Mouse (Mus musculus): ENCODE measurements around the gene Tab1. TPM values are rescaled to one million over a fixed set of nuclear protein-coding genes. Genes with fewer than 3 reads are reported as not detected.

Gene Tab1
- polyA plus RNA-seq, 1 experiment: 50.0 TPM

DNA sequence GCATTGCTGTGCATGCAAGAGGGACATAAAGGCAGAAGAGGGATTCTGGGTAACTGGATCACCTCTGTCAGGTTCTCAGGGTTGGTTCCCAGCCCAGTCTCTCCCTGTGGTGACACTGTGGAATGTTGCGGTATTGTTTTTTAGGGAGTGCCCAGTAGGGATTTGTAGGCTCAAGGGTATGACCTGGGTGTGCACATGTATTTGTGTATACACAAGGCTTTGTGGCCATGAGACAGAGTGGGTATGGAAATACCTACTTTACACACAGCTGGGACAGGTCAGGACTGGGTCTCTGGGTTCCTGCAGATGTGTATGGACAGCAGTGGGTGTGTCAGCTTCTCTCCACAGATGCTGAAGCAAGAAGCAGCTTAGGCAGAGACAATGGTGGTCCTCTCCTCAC, 36.6 kb downstream of the Tab1 start:
- TF ChIP-seq POLR2A (IDR thresholded peaks at IDR 0.05; ENCODE audit: borderline replicate concordance, insufficient read depth, low read length): no peak
- no peak for TF ChIP-seq CTCF (IDR thresholded peaks at IDR 0.05; ENCODE audit: borderline replicate concordance, insufficient read depth, low read depth, low read length)
- 80% methylated on average over 1 of the region's 1 CpGs for WGBS

DNA sequence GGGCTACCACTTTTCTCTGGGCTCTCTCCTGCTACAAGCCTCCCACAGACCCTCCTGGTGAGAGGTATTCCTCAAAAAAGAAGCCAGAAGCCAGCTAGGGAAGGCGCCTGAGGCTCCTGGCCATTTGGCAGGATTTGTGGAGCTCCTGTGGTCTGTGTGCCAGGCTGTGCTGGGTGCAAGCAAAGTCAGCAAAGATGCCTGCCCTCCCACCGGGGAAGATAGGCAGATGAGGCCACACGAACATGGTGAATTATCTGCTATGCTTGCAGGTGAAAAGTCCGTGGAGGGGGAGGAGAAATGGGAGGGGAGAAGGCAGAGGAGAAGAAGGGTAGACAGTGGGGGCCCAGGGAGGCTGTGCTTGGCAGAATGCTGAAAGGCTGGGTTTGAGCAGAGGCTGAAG, 37.4 kb downstream of the Tab1 start:
- no peak for TF ChIP-seq POLR2A (IDR thresholded peaks at IDR 0.05; ENCODE audit: borderline replicate concordance, insufficient read depth, low read length)
- no peak overlapping the region for H3K4me3 ChIP-seq (replicated peaks; ENCODE audit: insufficient read depth, low read depth, low read length)
- WGBS: 12% methylated on average over 4 of the region's 4 CpGs
- peaks cover 41% of the 10 kb centered on the region for H3K4me1 ChIP-seq (ENCODE audit: control insufficient read depth, insufficient read depth, low read length)
- H3K27me3 ChIP-seq (ENCODE audit: control insufficient read depth, insufficient read depth, low read length): no peaks in the 10 kb centered on the region
- no peak overlapping the region for H3K27ac ChIP-seq (ENCODE audit: insufficient read depth, low read length)
- peak; percentile 65 to 72 for DNase-seq

More for the DNA sequence above, 36.6 kb downstream of the Tab1 start:
- no peak for DNase-seq
- Histone ChIP-seq H3K27me3 (ENCODE audit: control insufficient read depth, insufficient read depth, low read length) (no peaks in the 10 kb centered on the region), H3K4me1 (ENCODE audit: control insufficient read depth, insufficient read depth, low read length) (peaks cover 47% of the 10 kb centered on the region), H3K27ac (ENCODE audit: insufficient read depth, low read length) (no peak overlapping the region), H3K4me3 (replicated peaks; ENCODE audit: insufficient read depth, low read depth, low read length) (no peak overlapping the region)

DNA sequence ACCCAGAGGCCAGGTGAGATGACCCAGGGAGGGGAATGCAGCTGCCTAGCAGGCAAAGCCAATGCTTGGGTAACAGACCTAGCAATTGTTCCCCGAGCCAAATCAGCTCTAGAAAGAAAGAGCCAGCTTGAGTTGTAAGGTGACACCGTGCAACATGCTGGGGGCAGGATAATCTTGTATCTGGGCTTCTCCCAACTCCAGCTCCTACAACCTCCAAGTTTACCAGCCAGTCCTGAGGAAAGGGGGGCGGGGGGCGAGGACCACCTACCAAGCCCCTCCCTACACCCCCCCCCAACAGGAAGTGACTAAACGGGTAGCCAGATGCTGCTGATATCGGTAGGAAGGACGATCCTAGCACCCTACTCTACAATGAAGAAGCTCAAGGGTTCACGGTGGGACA, 38.4 kb downstream of the Tab1 start:
- Histone ChIP-seq H3K27ac (ENCODE audit: insufficient read depth, low read length) (no peak overlapping the region), H3K4me3 (replicated peaks; ENCODE audit: insufficient read depth, low read depth, low read length) (no peak overlapping the region), H3K4me1 (ENCODE audit: control insufficient read depth, insufficient read depth, low read length) (peaks cover 40% of the 10 kb centered on the region), H3K27me3 (ENCODE audit: control insufficient read depth, insufficient read depth, low read length) (no peaks in the 10 kb centered on the region)
- TF ChIP-seq POLR2A (IDR thresholded peaks at IDR 0.05; ENCODE audit: borderline replicate concordance, insufficient read depth, low read length): no peak
- no peak for TF ChIP-seq CTCF (IDR thresholded peaks at IDR 0.05; ENCODE audit: borderline replicate concordance, insufficient read depth, low read depth, low read length)
- WGBS: 36% methylated on average over 8 of the region's 8 CpGs
- no peak for DNase-seq

DNA sequence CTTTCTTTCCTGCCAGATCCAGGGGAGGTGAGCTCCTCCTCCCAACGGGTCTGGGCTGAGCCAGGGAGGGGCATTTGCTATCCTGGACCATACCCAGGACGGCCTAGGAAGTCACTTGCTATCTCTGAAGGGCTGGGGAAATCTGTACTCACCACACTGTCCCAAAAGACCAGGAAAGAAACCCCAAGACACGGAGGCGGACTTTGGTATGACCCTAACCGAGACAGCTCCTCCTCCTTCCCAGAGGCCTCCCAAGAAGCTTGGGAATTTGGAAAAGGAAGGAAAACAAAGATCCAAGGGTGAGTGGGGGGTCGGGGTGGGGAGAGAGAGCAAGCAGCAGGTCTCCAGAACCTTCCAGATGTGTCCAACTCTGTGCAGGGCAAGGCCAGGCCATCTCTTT, 38.9 kb downstream of the Tab1 start:
- Histone ChIP-seq H3K27ac (ENCODE audit: insufficient read depth, low read length) (no peak overlapping the region), H3K27me3 (ENCODE audit: control insufficient read depth, insufficient read depth, low read length) (no peaks in the 10 kb centered on the region), H3K4me1 (ENCODE audit: control insufficient read depth, insufficient read depth, low read length) (peaks cover 38% of the 10 kb centered on the region), H3K4me3 (replicated peaks; ENCODE audit: insufficient read depth, low read depth, low read length) (no peak overlapping the region)
- DNase-seq: no peak
- WGBS: 64% methylated on average over 6 of the region's 6 CpGs
- TF ChIP-seq CTCF (IDR thresholded peaks at IDR 0.05; ENCODE audit: borderline replicate concordance, insufficient read depth, low read depth, low read length): no peak
- TF ChIP-seq POLR2A (IDR thresholded peaks at IDR 0.05; ENCODE audit: borderline replicate concordance, insufficient read depth, low read length): no peak

DNA sequence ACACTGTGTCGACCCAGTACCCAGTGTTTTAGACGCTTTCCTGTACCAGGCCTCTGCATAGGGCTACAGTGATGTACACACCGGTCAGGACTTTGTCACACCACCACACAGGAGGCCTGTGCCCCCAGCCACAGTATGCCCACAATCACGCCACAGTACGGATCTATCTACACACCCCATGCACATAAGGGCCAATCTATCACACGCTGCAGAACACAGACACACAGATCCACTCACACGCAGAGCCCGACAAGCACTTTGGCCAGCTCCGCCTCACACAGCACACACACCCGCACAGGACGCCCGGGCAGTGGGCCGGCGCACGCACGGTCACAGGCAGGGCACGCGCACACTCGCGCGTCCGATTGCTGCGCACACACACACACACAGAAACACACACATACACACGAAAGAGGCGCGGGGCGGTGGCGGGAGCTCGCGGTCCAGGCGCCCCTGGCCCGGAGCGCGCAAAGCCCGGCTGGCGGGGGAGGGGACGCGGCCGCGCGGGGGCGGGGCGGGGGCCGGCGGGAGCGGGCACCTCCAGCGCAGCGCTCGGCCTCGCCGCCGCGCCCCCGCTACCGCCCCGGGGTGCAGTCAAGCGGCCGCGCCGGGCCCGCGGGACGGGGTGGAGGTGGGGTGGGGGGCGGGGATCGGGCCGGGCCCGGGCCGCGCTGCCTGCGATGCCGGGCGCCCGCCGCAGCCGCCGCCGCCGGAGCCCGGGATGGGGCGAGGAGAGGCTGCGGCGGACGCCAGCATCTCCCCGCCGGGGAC, 40.3 kb downstream of the Tab1 start, which contains the start of gene Mgat3:
Gene Mgat3 (plus strand): TSS at position 721 of the 771 bp plus-strand sequence.
- no peaks in the 10 kb centered on the region for H3K27me3 ChIP-seq (ENCODE audit: control insufficient read depth, insufficient read depth, low read length)
- DNase-seq: peak; percentile 80 to 81
- peaks cover 35% of the 10 kb centered on the region for H3K4me1 ChIP-seq (ENCODE audit: control insufficient read depth, insufficient read depth, low read length)
- peak within 1 kb of the TSS; percentile 96 for H3K4me3 ChIP-seq (replicated peaks; ENCODE audit: insufficient read depth, low read depth, low read length)
- peak within 1 kb of the TSS; percentile 86 for H3K27ac ChIP-seq (ENCODE audit: insufficient read depth, low read length)
- 1% methylated on average over 50 of the region's 85 CpGs for WGBS
- no peak for TF ChIP-seq CTCF (IDR thresholded peaks at IDR 0.05; ENCODE audit: borderline replicate concordance, insufficient read depth, low read depth, low read length)
- peak; percentile 55 for TF ChIP-seq POLR2A (IDR thresholded peaks at IDR 0.05; ENCODE audit: borderline replicate concordance, insufficient read depth, low read length)

DNA sequence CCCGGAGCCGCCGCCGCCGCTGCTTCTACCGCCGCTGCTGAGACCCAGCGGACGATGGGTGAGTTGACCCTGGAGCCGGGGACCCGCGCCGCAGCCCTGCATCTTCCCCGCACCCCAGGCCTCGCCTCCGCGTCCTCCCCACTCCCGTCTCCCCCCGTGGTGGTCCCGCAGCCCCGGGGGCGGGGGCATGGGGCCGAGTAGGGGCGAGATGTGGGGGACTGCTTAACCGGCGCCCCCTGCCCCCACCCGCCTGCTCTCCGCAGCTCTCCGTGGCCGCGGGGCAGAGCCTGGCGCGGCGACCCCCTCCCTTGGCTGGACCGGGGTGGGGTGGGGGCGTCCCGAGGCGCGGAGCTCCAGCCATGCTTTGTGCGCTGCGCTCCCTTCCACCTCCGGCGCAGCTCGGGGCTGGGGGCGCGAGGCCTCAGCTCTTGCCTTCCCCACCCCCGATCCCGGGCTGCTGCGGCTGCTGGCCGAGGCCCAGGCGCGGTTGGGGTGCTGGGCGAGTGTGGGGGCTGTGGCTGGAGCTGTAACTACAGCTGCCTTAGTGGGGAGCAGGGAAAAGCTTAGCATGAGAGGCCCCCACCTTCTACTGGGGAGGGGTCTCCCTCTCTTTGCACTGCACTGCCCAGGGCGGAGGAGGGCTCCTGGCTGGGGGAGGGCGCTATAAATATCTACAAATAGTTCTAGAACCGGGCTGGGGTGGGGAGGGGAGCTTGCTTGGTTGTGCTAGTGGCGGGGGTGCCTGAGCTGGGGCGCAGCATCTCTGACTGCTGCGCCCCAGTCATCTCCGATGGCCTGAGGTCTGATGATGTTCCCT, 41.1 kb downstream of the Tab1 start:
- Histone ChIP-seq H3K27me3 (ENCODE audit: control insufficient read depth, insufficient read depth, low read length) (no peaks in the 10 kb centered on the region), H3K4me1 (ENCODE audit: control insufficient read depth, insufficient read depth, low read length) (peaks cover 37% of the 10 kb centered on the region), H3K4me3 (replicated peaks; ENCODE audit: insufficient read depth, low read depth, low read length) (peak overlapping the region; percentile 96), H3K27ac (ENCODE audit: insufficient read depth, low read length) (peak overlapping the region; percentile 86)
- peak; percentile 61 to 72 for DNase-seq
- TF ChIP-seq POLR2A (IDR thresholded peaks at IDR 0.05; ENCODE audit: borderline replicate concordance, insufficient read depth, low read length) (no peak), CTCF (IDR thresholded peaks at IDR 0.05; ENCODE audit: borderline replicate concordance, insufficient read depth, low read depth, low read length) (no peak)
- WGBS: 1% methylated on average over 58 of the region's 60 CpGs

DNA sequence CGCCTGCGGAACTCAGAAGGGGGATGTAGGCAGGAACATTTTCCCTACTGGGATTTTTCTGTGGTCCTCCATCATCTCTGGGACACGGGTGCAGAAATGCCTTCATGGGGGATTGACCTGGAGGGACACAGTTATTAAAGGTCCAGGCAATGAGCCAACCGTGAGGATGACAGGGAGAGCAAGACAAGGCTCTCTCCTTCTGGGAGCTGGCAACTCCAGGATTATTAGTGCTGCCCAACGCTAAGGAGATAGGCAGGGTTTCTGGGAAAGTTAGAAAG, 41.6 kb downstream of the Tab1 start:
- 0% methylated on average over 5 of the region's 5 CpGs for WGBS
- DNase-seq: peak; percentile 70 to 71
- Histone ChIP-seq H3K27me3 (ENCODE audit: control insufficient read depth, insufficient read depth, low read length) (no peaks in the 10 kb centered on the region), H3K4me1 (ENCODE audit: control insufficient read depth, insufficient read depth, low read length) (peaks cover 39% of the 10 kb centered on the region), H3K27ac (ENCODE audit: insufficient read depth, low read length) (peak overlapping the region; percentile 86), H3K4me3 (replicated peaks; ENCODE audit: insufficient read depth, low read depth, low read length) (peak overlapping the region; percentile 96)
- TF ChIP-seq CTCF (IDR thresholded peaks at IDR 0.05; ENCODE audit: borderline replicate concordance, insufficient read depth, low read depth, low read length): no peak
- 0 out of 2 replicates have a peak, but pooled peaks have one; percentile 22 for TF ChIP-seq POLR2A (IDR thresholded peaks at IDR 0.05; ENCODE audit: borderline replicate concordance, insufficient read depth, low read length)

DNA sequence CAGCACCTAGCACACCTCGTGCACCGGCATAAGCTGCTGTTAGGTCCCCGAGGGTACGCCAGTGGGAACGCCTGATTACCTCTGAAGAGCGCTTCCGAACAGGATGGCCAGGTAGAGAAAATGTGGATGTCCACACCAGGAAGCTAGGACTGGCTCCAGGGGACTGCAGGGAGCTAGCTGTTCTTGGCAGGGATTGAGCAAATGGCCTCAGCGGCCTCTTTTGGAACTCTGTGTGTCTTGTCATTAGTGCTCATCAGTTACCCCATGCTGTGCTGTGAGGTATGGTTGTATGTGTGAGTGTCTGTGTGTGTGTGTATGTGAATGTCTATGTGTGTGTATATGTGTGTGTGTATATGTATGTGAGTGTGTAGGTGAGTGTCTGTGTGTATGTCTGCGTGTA, 42.4 kb downstream of the Tab1 start:
- H3K27ac ChIP-seq (ENCODE audit: insufficient read depth, low read length): peak overlapping the region; percentile 86
- DNase-seq: peak; percentile 78 to 84
- WGBS: 6% methylated on average over 9 of the region's 9 CpGs
- peaks cover 39% of the 10 kb centered on the region for H3K4me1 ChIP-seq (ENCODE audit: control insufficient read depth, insufficient read depth, low read length)
- H3K27me3 ChIP-seq (ENCODE audit: control insufficient read depth, insufficient read depth, low read length): no peaks in the 10 kb centered on the region
- H3K4me3 ChIP-seq (replicated peaks; ENCODE audit: insufficient read depth, low read depth, low read length): peak overlapping the region; percentile 96
- TF ChIP-seq POLR2A (IDR thresholded peaks at IDR 0.05; ENCODE audit: borderline replicate concordance, insufficient read depth, low read length) (no peak), CTCF (IDR thresholded peaks at IDR 0.05; ENCODE audit: borderline replicate concordance, insufficient read depth, low read depth, low read length) (no peak)

Measured in cerebellum, adult 2 months (tissue).